Mouse (Mus musculus) neural tube, embryonic 11.5 days (tissue): ENCODE results near the gene Dock7. TPM values are rescaled to one million over a fixed set of nuclear protein-coding genes. Genes with fewer than 3 reads are reported as not detected.

ENCODE experiments used
- ATAC-seq: fragments of 200-750 bp; cut with Nextera tagmentation; 2 replicates; pipeline ENCODE4 v1.8.0; 2017; ENCODE audit warnings: moderate number of reproducible peaks, mild to moderate bottlenecking, moderate TSS enrichment, moderate library complexity; ENCODE audit not compliant: insufficient read depth, low FRiP score, low TSS enrichment
- DNase-seq: peaks from one replicate; pipeline ENCODE4 v3.0.0-alpha.2; 2015; ENCODE audit warnings: low spot score
- H3K27ac ChIP-seq: fragments of 300-500 bp; sonication (generic); 2 replicates; pipeline ENCODE4 v1.5.1; 2014; ENCODE audit warnings: low read depth, mild to moderate bottlenecking, low read length
- H3K27me3 ChIP-seq: fragments of 300-500 bp; sonication (generic); 2 replicates; pipeline ENCODE4 v1.6.1; 2014; ENCODE audit warnings: mild to moderate bottlenecking, low read length, mixed read lengths; ENCODE audit not compliant: control insufficient read depth, insufficient read depth
- H3K36me3 ChIP-seq: fragments of 300-500 bp; sonication (generic); 2 replicates; pipeline ENCODE4 v1.6.1; 2014; ENCODE audit warnings: mild to moderate bottlenecking, low read length, moderate library complexity, mixed read lengths; ENCODE audit not compliant: control insufficient read depth, insufficient read depth
- H3K4me1 ChIP-seq: fragments of 300-500 bp; sonication (generic); 2 replicates; pipeline ENCODE4 v1.6.1; 2014; ENCODE audit warnings: low read length, mixed read lengths; ENCODE audit not compliant: control insufficient read depth, insufficient read depth
- H3K4me2 ChIP-seq: fragments of 300-500 bp; sonication (generic); 2 replicates; pipeline ENCODE4 v1.6.1; 2014; ENCODE audit warnings: low read depth, mild to moderate bottlenecking, moderate library complexity
- H3K4me3 ChIP-seq: fragments of 300-500 bp; sonication (generic); 2 replicates; pipeline ENCODE4 v1.5.1; 2014; ENCODE audit warnings: low read depth, low read length
- H3K9ac ChIP-seq: fragments of 300-500 bp; sonication (generic); 2 replicates; pipeline ENCODE4 v1.6.1; 2014; ENCODE audit warnings: mild to moderate bottlenecking, low read length
- H3K9me3 ChIP-seq: fragments of 300-500 bp; sonication (generic); 2 replicates; pipeline ENCODE4 v1.6.1; 2016; ENCODE audit warnings: low read length; ENCODE audit not compliant: control insufficient read depth
- WGBS: fragments of 180-500 bp; shearing (Covaris S2); extraction: QIAGEN DNeasy Blood & Tissue Kit; methylation state at CpG from one replicate; pipeline ENCODE4 v1.1.7; 2014; 5-methylcytosine and 5-hydroxymethylcytosine counted together
- polyA plus RNA-seq: library from polyadenylated mRNA; unstranded; fragments of >200 nt; fragmentation: Nextera tagmentation; extraction: Ambion mirVana; gene quantifications from 2 replicates; pipeline ENCODE4 v1.2.1, GENCODE M21; 2014

The Dock7 gene
- polyA plus RNA-seq, 1 experiment from 2014 or later, result 114 TPM

DNA sequence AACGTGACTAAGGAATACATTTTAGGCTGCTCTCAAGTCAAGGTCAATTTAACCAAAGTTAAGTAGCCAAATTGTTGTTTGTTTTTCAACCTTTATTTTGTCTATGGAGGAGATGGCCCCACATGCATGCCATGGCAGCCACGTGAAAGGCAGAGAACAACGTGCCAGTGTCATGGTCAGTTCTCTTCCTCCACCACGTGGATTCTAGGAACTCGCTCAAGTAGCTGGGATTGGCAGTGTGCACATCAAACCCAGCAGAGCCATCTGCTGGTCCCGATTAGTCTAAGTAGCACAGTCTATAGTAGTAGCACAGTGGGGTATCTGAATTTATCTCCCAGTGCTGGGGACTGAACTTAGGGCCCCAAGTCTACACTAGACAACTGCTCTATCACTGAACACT, 51.9 kb downstream of the Dock7 start:
- Histone ChIP-seq H3K9ac (no peak overlapping the region), H3K9me3 (no peaks in the 10 kb centered on the region), H3K27me3 (no peaks in the 10 kb centered on the region), H3K4me3 (no peak overlapping the region), H3K4me1 (no peaks in the 10 kb centered on the region), H3K4me2 (no peak overlapping the region), H3K36me3 (peaks cover under 1% of the 10 kb centered on the region; the same call in 1 of the 2 replicates), H3K27ac (no peak overlapping the region)
- ATAC-seq (no peak), DNase-seq (no peak)
- 81% methylated on average over 6 of the region's 6 CpGs for WGBS

GRCm38 (mm10) chr4:99064524-99064923, 56.2 kb downstream of the Dock7 start:
- DNase-seq (peak; percentile 24), ATAC-seq (peak; percentile 91)
- WGBS, result 36% methylated on average over 5 of the region's 5 CpGs
- no peaks in the 10 kb centered on the region for H3K27me3 ChIP-seq
- H3K9me3 ChIP-seq, result no peaks in the 10 kb centered on the region
- H3K4me2 ChIP-seq, result no peak overlapping the region
- peaks cover 3% of the 10 kb centered on the region; the same call in 1 of the 2 replicates for H3K36me3 ChIP-seq
- H3K4me1 ChIP-seq, result 0 out of 2 replicates have a peak, but pooled peaks cover 2% of the 10 kb centered on the region
- H3K4me3 ChIP-seq, result no peak overlapping the region
- H3K9ac ChIP-seq, result no peak overlapping the region
- H3K27ac ChIP-seq, result no peak overlapping the region

GRCm38 (mm10) chr4:99048581-99048980, 72.1 kb downstream of the Dock7 start:
- 93% methylated on average over 2 of the region's 2 CpGs for WGBS
- H3K4me1 ChIP-seq, result no peaks in the 10 kb centered on the region
- DNase-seq, result no peak

DNA sequence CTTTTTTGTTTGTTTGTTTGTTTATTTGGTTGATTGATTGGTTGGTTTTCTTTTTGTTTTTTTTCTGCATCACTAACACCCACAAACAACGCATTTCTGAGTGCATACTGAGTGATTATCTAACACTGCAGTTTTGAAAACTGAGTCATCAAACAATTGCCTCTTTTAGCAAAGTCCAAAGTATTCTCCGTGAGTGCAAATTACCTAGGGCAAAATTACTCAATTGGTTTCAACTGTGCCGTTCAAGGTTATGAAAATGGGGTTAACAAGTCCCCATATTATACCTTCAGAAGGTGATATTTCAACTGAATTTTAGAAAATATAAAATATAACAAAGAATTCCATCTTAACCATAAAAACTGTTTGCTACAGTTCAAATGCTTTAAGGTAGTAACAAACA, 74.2 kb downstream of the Dock7 start:
- ATAC-seq, result no peak
- H3K27me3 ChIP-seq, result no peaks in the 10 kb centered on the region
- WGBS, result 85% methylated on average over 3 of the region's 3 CpGs
- H3K9ac ChIP-seq, result no peak overlapping the region
- no peak for DNase-seq
- H3K4me3 ChIP-seq, result no peak overlapping the region
- no peak overlapping the region for H3K4me2 ChIP-seq
- H3K36me3 ChIP-seq, result peaks cover 6% of the 10 kb centered on the region
- no peaks in the 10 kb centered on the region for H3K9me3 ChIP-seq
- H3K4me1 ChIP-seq, result no peaks in the 10 kb centered on the region
- H3K27ac ChIP-seq, result no peak overlapping the region

More at GRCm38 (mm10) chr4:99048581-99048980, 72.1 kb downstream of the Dock7 start:
- peaks cover 2% of the 10 kb centered on the region; the same call in 1 of the 2 replicates for H3K36me3 ChIP-seq
- H3K27ac ChIP-seq, result no peak overlapping the region
- no peak for ATAC-seq
- H3K9ac ChIP-seq, result no peak overlapping the region
- H3K27me3 ChIP-seq, result no peaks in the 10 kb centered on the region
- H3K9me3 ChIP-seq, result no peaks in the 10 kb centered on the region
- H3K4me3 ChIP-seq, result no peak overlapping the region
- no peak overlapping the region for H3K4me2 ChIP-seq

GRCm38 (mm10) chr4:99044854-99045253, 75.9 kb downstream of the Dock7 start:
- peaks cover 6% of the 10 kb centered on the region for H3K36me3 ChIP-seq
- 93% methylated on average over 3 of the region's 3 CpGs for WGBS
- ATAC-seq, result no peak

GRCm38 (mm10) chr4:99032921-99033320, 87.8 kb downstream of the Dock7 start:
- Histone ChIP-seq H3K4me3 (no peak overlapping the region), H3K27me3 (no peaks in the 10 kb centered on the region), H3K9ac (no peak overlapping the region), H3K9me3 (no peaks in the 10 kb centered on the region), H3K27ac (no peak overlapping the region), H3K4me2 (no peak overlapping the region), H3K36me3 (no peaks in the 10 kb centered on the region), H3K4me1 (no peaks in the 10 kb centered on the region)
- DNase-seq (no peak), ATAC-seq (no peak)
- 87% methylated on average over 4 of the region's 4 CpGs for WGBS

More at GRCm38 (mm10) chr4:99044854-99045253, 75.9 kb downstream of the Dock7 start:
- H3K9ac ChIP-seq, result no peak overlapping the region
- H3K9me3 ChIP-seq, result no peaks in the 10 kb centered on the region
- no peak overlapping the region for H3K4me3 ChIP-seq
- H3K27ac ChIP-seq, result no peak overlapping the region
- H3K4me2 ChIP-seq, result no peak overlapping the region
- no peaks in the 10 kb centered on the region for H3K4me1 ChIP-seq
- no peak for DNase-seq
- H3K27me3 ChIP-seq, result no peaks in the 10 kb centered on the region

DNA sequence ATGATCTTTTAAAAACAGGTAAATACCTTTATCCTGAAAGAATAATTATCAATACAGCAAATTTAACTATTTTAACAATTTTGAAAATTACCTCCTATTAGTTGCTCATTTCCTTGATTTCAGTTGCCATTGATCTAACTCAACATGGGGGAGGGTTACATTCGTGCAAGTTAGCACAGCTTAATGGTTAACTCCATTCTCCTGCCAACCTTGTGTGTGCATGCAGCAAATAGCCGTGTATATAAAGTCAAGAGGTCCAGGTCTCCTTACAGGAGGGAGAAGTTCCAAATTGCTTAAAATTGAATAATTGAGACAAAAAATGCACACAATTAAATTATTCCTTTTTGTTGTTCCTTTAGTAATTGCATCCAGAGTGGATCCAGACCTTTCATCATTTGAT, 90.0 kb downstream of the Dock7 start, which contains the start of gene Angptl3:
Gene Angptl3, plus strand, starts transcription at position 269 of the 400 bp plus-strand sequence.
- Histone ChIP-seq H3K4me1 (no peaks in the 10 kb centered on the region), H3K9me3 (no peaks in the 10 kb centered on the region)
- no peak for ATAC-seq

GRCm38 (mm10) chr4:99028377-99028776, 92.3 kb downstream of the Dock7 start:
- 94% methylated on average over 5 of the region's 5 CpGs for WGBS
- no peak overlapping the region for H3K4me2 ChIP-seq
- H3K27ac ChIP-seq, result no peak overlapping the region
- DNase-seq (no peak), ATAC-seq (no peak)
- no peaks in the 10 kb centered on the region for H3K9me3 ChIP-seq
- no peak overlapping the region for H3K4me3 ChIP-seq
- no peaks in the 10 kb centered on the region for H3K27me3 ChIP-seq
- no peaks in the 10 kb centered on the region for H3K4me1 ChIP-seq
- H3K9ac ChIP-seq, result no peak overlapping the region
- H3K36me3 ChIP-seq, result no peaks in the 10 kb centered on the region

More for the DNA sequence above, 90.0 kb downstream of the Dock7 start, which contains the start of gene Angptl3:
- no peaks in the 10 kb centered on the region for H3K36me3 ChIP-seq
- no peak within 1 kb of the TSS for H3K4me3 ChIP-seq
- no peak within 1 kb of the TSS for H3K9ac ChIP-seq
- WGBS, result 75% methylated on average over 2 of the region's 2 CpGs
- H3K27ac ChIP-seq, result no peak within 1 kb of the TSS
- DNase-seq, result no peak
- no peaks in the 10 kb centered on the region for H3K27me3 ChIP-seq
- no peak within 1 kb of the TSS for H3K4me2 ChIP-seq

GRCm38 (mm10) chr4:99022221-99022620, 98.5 kb downstream of the Dock7 start:
- Histone ChIP-seq H3K36me3 (no peaks in the 10 kb centered on the region), H3K9ac (no peak overlapping the region), H3K27ac (no peak overlapping the region), H3K4me3 (no peak overlapping the region), H3K4me1 (no peaks in the 10 kb centered on the region), H3K4me2 (no peak overlapping the region), H3K27me3 (no peaks in the 10 kb centered on the region), H3K9me3 (no peaks in the 10 kb centered on the region)
- ATAC-seq (no peak), DNase-seq (no peak)
- 95% methylated on average over 8 of the region's 8 CpGs for WGBS
